Mouse (Mus musculus): ENCODE measurements around the gene Icam5.

DNA sequence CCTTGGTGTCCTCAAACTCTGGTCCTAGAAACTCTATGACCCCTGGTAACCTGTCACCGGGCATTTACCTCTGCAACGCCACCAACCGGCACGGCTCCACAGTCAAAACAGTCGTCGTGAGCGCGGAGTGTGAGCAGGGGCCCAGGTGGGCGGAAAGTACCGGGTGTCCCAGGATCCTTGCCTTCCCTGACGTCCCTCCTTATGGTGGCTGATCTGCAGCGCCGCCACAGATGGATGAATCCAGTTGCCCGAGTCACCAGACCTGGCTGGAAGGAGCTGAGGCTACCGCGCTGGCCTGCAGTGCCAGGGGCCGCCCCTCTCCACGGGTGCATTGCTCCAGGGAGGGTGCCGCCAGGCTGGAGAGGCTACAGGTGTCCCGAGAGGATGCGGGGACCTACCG is 4.8 kb downstream of the Icam5 start:
- no peak for TF ChIP-seq POLR2A (IDR thresholded peaks at IDR 0.05; ENCODE audit: low read depth, low read length)
- TF ChIP-seq CTCF (IDR thresholded peaks at IDR 0.05; ENCODE audit: extremely low read depth, insufficient read length, insufficient replicate concordance, low read depth, low read length) = no peak

All from small intestine, adult 2 months (tissue).